Mouse (Mus musculus): ENCODE measurements around the gene Erc2.

Gene Erc2

DNA sequence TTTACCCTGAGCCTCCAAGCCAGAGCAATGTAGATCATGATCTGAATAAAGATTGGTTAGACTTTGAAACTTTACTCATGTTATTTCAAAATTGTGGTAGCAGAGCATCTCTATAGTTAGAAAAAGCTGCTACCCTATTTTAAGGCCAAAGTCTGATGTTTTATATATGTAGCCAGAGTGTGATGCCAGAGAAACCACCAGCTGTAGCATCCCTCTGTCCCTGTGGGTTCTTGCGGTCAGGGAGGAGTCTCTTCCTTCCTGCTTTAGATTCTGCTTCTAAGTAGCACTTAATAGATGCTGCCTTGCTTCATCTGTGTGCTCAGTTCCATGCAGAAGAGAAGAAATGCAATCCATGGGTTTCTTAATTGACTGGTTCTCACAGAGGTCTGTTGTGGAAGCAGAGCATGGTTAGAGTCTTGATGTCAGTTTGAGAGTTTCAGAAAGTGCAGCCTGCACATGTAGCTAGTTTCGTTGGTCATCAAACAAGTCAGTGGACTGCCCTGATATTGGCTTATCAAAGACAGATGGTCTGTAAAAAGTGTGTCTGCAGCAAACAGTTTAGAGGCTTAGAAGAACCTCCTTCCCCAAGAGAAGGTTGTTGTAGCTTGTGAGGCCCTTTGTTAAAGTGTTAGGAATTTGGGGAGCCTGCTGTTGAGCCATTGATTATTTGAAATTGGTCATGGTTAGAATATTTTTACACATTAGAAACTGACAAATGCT lies 156.9 kb downstream of the Erc2 start:
- DNase-seq = no peak

DNA sequence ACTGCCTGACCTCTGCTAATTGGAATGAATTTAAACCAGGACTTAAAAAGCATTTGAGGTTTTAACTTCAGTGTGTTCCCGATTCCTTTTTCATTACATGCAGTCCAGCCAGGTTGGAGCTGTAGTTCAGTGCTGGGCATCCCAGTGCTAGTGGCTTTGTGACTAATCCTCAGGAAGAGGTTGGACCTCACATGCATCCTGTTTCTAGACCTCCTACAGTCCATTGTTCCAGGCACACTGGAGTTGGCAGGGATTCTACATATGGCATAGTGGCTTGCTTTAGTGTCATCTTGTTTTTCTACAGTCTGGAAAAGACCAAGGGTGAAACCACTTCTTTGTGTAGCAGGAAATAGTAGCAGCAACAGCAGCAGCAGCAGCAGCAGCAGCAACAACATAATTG lies 159.0 kb downstream of the Erc2 start:
- peak; percentile 14 to 37 for DNase-seq

DNA sequence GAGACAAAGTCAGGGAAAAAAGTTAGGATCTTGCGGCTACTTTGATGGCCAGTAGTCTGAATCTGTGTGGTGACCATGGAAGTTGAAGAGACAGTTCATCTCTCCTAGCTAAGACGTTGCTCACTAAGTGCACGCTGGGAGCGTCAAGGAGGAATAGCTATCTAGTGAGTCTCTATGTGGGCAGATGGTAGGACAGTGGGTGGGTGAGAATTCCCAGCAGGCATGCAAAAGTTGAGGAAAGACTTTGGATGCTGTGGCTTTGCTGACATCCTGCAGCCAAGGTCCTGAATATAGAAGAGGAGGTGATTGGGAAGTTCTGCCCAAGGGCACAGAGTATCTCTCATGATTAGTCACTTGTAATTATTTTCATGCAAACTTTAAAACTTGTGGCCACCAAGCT lies 162.6 kb downstream of the Erc2 start:
- peak; percentile 25 to 31 for DNase-seq

DNA sequence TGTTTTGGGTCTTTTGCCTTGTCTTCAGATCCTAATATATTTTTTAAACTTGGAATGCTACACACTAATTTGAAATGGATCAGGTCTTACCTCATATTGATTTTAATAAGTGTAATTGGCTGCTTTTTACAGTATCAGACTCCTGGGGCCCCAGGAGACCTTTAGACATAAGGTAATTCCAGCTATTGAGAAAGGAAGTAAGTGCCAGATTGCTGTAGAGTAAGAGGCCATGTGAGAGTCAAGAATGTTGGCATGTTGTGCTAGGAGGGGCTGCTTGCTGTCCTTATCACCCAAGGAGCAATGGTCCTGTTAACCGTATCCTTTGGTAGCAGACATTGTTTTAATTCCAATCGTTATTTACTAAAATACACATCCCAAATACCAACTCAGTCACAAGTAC lies 163.3 kb downstream of the Erc2 start:
- DNase-seq = no peak

DNA sequence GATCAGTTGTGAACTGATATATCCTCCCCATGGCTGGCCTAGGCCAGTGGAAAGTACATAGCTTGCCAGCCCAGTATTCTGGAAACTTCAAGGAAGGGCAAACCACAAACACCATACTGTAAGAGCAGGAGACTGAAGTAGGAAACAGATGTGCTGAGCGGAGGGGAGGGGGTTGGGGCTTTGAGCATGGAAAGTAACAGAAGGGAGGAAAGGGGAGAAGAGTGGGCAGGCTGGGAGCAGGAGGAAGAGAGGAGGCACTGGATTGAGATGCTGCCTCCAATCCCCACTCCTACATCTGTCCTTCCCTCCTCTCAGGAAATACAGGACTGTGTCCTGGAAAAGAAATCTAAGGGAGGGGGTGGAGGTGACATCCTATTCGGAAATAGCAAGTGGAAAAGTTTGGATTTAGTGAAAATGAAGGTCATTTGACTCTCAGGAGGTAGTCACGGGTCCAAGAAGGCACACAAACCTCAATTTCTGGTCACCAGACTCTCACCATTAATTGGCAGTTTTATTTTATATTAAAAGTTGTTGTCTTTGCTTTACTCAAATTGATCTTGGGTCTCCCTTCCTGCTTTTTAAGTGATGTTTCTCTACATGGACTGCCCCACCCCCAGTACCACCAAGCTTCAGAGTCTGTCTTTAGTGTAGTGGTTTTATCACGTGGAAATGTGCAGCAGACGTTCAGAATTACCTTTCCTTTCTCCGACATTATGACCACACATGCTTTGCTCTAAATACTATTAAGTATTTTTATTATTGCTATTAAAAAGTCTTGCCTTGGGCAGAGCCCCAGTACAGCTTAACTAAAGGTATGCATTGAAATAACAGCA lies 167.1 kb downstream of the Erc2 start:
- DNase-seq = no peak

DNA sequence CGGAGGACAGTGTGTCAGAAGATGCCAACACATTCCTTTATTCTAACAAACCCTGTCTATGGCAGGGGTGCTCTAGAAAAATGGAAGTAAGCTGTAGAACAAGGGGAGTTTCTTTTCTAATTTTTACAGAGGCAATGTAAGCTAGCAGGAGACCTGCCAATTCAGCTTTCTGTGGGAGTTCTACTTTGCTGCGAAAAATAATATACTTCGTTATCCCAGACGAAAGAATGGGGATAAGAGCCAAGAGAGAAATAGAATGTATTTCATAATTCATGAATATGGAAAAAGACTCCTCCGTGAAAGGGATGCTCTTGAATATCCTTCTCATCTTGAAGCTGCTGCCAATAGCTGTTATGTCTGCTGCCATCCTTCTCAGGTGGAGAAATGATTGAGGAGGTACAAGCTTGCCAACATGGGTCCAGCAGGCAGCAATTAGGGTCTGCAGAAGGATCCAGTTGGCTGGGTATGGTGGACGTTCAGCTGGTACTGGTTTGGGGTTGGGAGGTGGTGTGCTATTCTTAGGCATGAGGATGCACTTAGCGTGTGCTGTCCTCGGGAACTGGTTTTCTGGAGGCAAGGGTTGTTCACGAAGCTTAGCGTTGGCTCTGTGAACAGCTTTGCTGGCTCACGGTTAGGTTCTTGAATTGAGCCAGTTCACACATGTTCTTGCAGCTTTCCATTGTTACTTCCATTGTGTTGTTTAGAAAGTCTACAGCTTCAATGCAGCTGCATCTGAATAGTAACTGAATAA lies 176.1 kb downstream of the Erc2 start:
- no peak for DNase-seq

DNA sequence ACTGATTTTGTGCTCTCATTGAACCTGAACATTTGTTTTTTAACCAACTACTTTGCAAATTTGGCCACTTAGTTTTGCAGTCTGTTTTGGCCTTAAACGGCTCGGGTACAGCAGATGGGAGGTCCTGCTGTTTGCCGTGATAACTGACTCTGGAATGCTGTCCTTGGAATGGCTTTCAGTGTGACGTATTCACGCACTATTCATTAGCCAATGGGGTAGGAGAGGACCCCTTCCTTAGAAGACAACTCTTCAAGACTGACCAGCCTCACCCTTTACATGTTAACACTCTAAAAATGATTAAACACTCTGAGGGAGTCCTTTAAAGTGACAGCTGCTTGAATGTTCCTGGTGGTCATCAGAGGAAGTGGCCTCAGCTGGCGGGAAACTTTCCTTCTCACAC lies 178.5 kb downstream of the Erc2 start:
- DNase-seq = no peak

DNA sequence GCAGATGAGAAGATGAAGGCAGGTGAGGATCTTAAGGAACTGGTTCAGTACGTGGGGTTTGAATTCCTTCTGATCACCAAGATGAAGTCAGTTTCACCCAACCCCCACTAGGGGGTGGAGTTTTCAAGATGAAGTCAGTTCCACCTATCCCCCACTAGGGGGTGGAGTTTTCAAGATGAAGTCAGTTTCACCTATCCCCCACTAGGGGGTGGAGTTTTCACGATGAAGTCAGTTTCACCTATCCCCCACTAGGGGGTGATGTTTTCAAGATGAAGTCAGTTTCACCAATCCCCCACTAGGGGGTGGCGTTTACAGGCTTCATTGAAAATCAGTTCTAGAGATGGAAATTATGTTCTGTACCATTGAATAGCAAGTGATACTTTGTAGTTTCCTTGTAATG lies 181.7 kb downstream of the Erc2 start:
- no peak for DNase-seq

DNA sequence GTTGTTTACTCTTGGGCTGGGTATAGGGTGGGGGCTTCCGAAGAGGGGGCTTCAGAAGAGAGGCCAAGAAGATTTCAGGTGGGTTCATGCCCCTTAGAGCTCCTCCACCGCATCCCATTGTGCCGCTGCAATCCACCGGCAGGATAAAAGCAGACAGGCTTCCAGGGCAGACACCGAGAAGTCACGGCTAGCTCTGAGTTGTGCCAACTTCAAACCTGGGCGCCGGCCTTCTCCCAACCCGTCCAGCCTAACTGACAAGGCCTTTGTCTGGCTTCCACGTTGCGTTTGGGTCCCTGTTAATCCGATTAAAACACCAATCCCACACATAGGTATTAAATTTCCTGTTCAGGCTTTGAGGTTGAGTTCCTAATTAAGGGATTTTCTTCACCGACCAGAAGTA lies 182.8 kb downstream of the Erc2 start:
- no peak for DNase-seq

DNA sequence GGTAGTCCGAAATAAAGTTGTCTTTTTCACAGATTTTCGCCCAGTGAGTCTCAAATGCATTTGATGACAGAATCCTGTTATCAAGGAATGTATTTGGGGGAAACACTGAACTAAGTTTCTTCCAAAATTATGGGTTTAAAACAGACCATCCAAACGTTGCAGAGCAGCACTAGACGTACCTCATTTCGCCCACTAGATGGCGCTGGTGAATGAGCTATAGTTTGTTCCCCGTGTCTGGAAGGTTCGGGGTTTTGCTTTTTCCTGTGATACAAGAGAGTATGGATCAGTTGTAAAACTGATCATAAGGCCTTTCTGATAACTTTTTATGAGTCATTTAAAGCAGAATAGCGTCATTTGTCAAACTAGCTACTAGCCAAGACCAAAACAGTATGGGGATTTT lies 185.9 kb downstream of the Erc2 start:
- DNase-seq = peak; percentile 54 to 68

DNA sequence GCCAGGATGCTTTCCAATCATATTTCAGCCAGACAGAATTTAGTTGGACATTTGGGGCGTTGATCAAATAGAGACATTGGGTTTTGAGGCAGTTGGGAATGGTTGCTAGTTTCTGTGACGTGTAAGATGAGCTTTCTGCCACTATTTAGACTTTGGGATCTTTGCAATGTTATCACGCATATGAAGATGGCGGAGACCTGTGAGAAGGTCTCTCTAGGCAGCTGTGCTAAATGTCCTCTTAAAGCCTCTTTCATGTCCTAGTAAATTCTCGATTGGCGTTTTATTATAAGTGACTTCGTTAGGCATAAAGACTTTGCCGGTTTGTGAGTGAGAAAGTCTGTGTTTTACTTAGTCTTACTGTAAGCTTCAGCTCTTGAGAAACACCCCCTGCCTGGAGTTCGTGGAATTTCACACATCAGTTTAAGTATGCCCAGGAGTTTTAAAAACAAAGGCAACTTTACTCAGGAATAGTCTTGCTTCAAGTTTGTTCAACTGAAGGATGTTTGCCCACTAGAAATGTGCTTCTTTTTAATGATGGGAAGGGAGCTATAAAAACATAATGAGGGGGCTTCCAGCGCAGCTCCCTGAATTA lies 186.4 kb downstream of the Erc2 start:
- no peak for DNase-seq

DNA sequence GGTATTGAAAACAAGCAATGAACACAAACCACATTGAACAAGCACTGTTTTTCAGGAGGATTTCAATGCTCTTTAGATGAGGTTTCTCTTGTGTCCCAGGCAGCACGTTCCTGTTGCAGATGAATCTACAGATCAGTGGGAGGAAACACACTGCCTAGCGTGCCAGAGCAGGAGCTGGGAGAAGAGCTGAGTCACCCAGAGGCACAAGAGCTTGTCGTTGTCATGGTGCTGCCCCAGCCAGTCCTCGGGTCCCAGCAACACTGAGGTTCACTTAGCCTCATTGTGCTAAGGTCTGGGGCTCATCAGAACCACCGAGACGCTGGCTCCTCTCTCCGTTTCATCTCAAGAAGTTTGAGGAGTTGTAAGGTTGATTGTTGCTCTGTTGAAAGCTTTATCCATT lies 188.6 kb downstream of the Erc2 start:
- no peak for DNase-seq

DNA sequence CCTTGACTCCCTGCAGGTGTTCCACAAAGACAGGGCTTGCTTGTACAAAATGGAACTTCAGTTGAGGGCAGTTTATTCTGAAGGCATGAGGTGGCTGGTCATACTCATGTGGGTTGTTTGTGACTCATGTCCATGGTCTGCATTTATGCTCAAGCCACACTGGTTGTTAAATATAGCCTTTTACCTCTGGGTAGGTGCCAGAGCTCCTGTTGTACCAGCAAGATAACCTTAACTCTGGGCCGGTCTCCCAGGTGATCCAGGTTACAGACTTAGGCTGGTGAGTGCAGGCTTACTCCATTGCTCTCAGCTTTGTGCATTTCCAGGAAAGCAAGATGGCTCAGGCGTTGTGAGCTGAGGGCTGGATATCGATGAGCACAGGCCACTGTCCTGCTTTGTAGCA lies 189.4 kb downstream of the Erc2 start:
- DNase-seq = no peak

DNA sequence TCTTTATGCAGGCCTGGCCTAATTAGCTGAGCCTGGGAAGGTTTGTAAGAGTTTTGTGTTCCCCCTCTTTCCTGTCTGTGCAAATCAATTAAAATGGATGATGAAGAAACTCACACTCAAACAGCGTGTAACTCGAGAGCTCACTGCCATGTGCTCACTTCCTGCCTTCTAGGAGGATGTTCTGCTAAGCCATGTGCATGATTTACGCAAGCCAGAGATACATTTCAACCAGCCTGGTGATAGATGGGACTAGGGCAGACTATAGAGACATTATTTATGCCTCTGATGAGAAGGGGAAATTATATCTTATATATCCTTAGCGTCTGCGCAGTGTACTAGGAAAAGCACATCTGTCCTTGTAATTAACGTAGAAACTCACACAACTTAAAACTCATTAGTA lies 193.5 kb downstream of the Erc2 start:
- DNase-seq = no peak

DNA sequence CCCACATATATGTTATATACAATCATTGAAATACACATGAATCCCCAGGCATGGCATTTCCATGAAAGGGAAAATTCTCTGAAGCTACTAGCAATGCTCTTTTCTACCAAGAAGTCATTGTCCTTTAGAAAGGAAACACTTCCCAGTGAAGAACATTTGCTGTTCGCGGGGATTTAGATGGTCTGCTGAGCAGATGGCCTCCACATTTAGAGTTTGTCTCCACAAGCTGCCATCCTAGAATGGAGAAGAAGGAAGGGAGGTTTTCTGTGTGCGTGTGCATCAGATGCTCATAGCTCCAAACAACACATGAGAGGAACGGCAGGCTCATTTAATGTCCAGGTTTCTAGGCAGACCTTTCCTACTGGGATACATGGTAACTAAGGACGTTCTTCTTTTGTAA lies 196.8 kb downstream of the Erc2 start:
- DNase-seq = no peak

DNA sequence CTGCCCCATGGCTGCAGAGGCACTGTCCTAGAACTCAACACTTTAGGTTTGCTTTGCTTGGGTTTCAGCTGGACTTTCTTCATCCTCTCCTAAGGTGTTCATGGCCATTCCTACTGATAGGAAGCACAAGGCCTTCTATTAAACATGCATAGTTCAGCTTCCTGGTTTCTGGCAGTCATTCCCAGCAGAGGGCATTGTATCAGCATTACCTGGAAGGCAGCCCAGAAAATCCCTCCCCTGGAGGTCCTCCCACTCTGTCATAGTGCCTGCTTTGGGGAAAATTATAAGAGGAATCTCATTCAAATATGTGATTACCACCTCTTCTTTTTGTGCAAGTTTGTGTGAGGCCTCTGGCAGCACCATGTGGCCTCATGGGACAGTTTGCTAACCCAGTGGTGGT lies 199.6 kb downstream of the Erc2 start:
- peak; percentile 39 to 49 for DNase-seq

DNA sequence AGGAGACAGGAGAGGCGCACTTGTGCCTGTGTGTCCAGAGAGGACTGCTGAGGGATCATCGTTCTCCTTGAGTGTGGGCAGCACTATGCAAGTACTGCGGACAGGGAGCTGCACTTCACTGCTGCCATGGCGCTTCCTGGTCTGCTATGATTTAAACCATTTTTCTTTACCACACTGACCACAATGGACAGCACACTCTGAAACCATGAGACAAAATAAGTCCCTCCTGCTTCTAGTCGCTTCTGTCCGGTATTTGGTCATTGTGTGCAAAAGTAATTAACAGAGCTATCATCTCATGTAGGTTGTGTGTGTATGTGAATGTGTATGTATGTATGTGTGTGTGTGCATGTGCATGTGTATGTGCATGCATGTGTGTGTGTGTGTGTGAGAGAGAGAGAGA lies 200.3 kb downstream of the Erc2 start:
- no peak for DNase-seq

DNA sequence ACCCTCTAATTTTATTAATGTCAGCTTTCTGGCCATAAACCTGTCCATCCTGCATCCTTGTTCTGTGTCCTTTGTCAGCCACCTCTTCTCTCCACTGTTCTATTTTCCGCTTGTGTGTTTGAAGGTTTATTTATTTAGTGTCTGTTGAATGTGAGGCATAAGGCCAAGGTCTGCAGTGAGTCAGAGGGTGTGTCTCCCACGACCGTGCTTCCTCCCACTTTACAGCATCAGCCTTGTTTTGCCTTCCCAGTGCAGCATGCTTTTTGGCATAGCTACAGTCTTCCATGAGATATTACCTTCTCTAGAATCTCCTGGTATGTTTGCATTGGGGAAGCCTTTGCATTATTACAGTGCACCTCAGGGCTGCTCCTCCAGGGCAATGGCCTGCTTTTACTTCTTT lies 200.8 kb downstream of the Erc2 start:
- DNase-seq = no peak

DNA sequence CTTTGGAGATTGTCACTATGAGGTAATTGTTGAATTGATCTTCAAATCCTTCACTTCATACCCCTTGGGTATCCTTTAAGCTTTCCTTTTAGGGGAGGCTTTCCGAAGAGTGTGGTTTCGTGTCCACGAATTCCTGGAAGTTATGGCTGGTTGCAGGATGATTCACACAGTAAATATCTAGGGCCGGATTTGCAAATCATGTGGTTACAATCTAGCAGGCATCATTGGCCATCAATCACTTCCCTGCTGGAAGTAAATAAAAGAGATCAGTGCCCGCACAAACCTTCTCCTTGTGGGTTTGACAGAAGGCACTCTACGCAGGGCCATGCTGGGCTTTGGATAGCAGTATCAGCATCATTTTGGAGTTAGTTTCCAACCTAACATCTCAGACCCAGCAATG lies 201.7 kb downstream of the Erc2 start:
- DNase-seq = no peak

DNA sequence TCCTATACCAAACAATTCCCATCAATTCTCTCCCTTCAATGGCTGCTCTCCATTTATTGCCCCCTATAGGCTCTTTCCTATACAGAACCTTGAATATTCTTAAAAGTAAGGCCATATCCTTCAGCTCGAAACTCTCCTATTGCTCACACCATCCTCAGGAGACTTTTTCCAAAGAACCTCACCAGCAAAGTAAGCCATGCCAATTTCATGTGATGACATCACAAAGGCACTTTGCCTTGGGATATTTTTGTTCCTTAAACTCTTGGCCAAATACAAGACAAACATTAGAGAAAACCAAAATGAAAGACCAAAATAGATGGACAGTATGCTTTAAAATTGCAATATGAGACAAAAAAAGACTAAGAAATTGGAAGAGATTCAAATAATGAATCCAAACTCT lies 204.6 kb downstream of the Erc2 start:
- DNase-seq = no peak

DNA sequence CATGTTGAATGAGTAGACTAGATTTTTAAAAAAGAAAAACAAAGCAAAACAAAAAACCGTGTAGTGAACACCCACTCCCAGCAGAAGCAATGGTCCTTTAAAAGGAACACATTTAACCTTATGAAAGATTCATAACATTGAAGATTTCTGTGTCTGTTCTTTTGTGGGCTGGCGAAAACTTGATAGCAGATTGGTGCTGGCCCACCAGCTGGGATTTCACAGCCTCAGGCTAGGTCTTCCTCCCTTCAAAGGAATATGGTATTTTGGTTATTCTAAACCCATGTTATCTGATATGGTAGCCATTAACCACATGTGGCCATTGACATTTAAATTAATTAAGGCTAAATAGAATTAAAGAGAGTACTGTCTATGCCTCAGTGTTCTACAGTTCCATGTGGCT lies 205.9 kb downstream of the Erc2 start:
- DNase-seq = no peak

DNA sequence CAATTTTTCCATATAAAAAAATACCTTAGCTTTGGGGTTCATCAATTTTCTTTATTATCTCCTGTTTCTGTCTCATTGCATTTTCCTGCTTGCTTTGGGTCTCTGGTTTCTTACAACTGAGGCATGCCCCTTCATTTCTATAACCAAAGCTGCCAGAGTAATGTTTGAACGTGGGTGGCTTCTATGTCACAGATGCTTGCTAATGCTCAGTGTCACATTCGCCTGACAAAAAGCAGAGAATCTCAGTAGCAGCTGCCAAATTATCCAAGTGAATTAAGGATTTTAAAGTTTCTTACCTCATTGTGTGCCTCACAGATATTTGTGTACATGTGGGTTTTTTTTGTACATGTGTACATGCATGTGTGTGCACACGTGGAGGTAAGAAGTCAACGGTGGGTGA lies 210.0 kb downstream of the Erc2 start:
- no peak for DNase-seq

DNA sequence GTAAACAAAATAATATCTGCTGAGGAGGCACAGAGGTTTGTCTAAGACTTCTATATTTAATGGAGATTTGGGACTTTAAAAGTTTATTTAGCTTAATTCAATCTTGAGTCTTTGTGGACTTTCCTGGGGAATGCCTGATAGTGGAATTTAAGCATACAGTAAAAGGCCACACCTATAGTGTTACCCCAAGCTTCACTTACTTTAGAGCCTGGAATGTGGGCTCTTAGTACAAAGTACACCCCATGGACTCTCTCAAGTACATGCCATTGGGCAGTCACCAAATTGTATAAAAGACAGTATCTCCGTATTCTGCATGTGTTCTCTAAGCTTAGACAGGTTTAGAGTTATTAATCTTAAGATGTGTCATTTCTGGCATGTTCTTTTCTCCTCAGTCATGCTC lies 213.1 kb downstream of the Erc2 start:
- DNase-seq = no peak
